Mouse (Mus musculus): ENCODE data around the gene Armc5. TPM values are rescaled to one million over a fixed set of nuclear protein-coding genes. Genes with fewer than 3 reads are reported as not detected.

The Armc5 gene
- polyA plus RNA-seq, 1 experiment from 2014 or later, result 20.0 TPM

Small RNA genes lying within 50 kb of the gene (microRNA-seq; reads per million reads assigned to microRNA genes)
- 1.2 reads per million for gene Mir3103

Other genes starting within 250 kb of the Armc5 start
- gene Pycard, start 243.5 kb upstream of the Armc5 start, polyA plus RNA-seq (2015; fragmentation: Nextera tagmentation; extraction: Ambion mirVana), result 37.6 and 51.2 TPM in 2 replicates
- gene Trim72, start 233.4 kb upstream of the Armc5 start, polyA plus RNA-seq (2015; fragmentation: Nextera tagmentation; extraction: Ambion mirVana), result 0.28 and 0.63 TPM in 2 replicates
- gene Itgam, start 174.7 kb upstream of the Armc5 start, polyA plus RNA-seq (2015; fragmentation: Nextera tagmentation; extraction: Ambion mirVana), result 1.3 and 1.6 TPM in 2 replicates
- not detected in 2 replicates for gene Gm49368, start 174.7 kb upstream of the Armc5 start, polyA plus RNA-seq (2015; fragmentation: Nextera tagmentation; extraction: Ambion mirVana)
- 0.11 and 0.28 TPM in 2 replicates for gene Itgax, start 107.8 kb upstream of the Armc5 start, polyA plus RNA-seq (2015; fragmentation: Nextera tagmentation; extraction: Ambion mirVana)
- 0.04 TPM in 1 of 2 replicates, not detected in the other for gene Itgad, start 83.0 kb upstream of the Armc5 start, polyA plus RNA-seq (2015; fragmentation: Nextera tagmentation; extraction: Ambion mirVana)
- gene Cox6a2, start 31.0 kb upstream of the Armc5 start, polyA plus RNA-seq (2015; fragmentation: Nextera tagmentation; extraction: Ambion mirVana), result 22.4 and 28.3 TPM in 2 replicates
- 9.4 TPM in 2 replicates for gene 9130023H24Rik, start 689 bp downstream of the Armc5 start, polyA plus RNA-seq (2015; fragmentation: Nextera tagmentation; extraction: Ambion mirVana)
- 190 and 203 TPM in 2 replicates for gene Tgfb1i1, start 9.5 kb downstream of the Armc5 start, polyA plus RNA-seq (2015; fragmentation: Nextera tagmentation; extraction: Ambion mirVana)
- gene Slc5a2, start 28.3 kb downstream of the Armc5 start, polyA plus RNA-seq (2015; fragmentation: Nextera tagmentation; extraction: Ambion mirVana), result 0.39 TPM in 1 of 2 replicates, not detected in the other
- gene BC017158, start 60.8 kb downstream of the Armc5 start, polyA plus RNA-seq (2015; fragmentation: Nextera tagmentation; extraction: Ambion mirVana), result 32.0 and 36.3 TPM in 2 replicates
- gene Rgs10, start 181.4 kb downstream of the Armc5 start, polyA plus RNA-seq (2015; fragmentation: Nextera tagmentation; extraction: Ambion mirVana), result 42.9 and 45.9 TPM in 2 replicates
- gene Tial1, start 224.4 kb downstream of the Armc5 start, polyA plus RNA-seq (2015; fragmentation: Nextera tagmentation; extraction: Ambion mirVana), result 26.8 and 27.1 TPM in 2 replicates

Measured in lung, embryonic 16.5 days (tissue).